Mouse (Mus musculus): Measurements from ENCODE around the gene Gpr173.

GRCm38 (mm10) chrX:152322776-152323175, 45.7 kb downstream of the Gpr173 start:
- no peak for TF ChIP-seq GATA1 (IDR thresholded peaks at IDR 0.05; ENCODE audit: borderline replicate concordance, low read length)
- TF ChIP-seq FLI1 (IDR thresholded peaks at IDR 0.05; ENCODE audit: low read length): no peak

All from megakaryocyte, embryonic 14.5 days (primary cell).